Mouse (Mus musculus) CD4-positive, CD25-positive, alpha-beta regulatory T cell (primary cell): Measurements from ENCODE around the gene Lgsn. TPM values are rescaled to one million over a fixed set of nuclear protein-coding genes. Genes with fewer than 3 reads are reported as not detected.

Experiments used
- polyA plus RNA-seq: library from polyadenylated mRNA; unstranded; fragments of 100-300 nt; shearing (Covaris generic); gene quantifications from one replicate; pipeline ENCODE4 v1.2.1, GENCODE M21; 2017

Lgsn gene
- not detected for polyA plus RNA-seq

GRCm38 (mm10) chr1:31176101-31176500 lies at the start of gene Lgsn:
Gene Lgsn, plus strand, starts transcription at chr1:31176401.

GRCm38 (mm10) chr1:31222564-31222963 lies 46.4 kb downstream of the Lgsn start, which contains the start of the genes 4931428L18Rik and Pih1d3:
Gene 4931428L18Rik, minus strand, starts transcription at chr1:31222684.
Gene Pih1d3, plus strand, starts transcription at chr1:31222838.

Other genes starting within 250 kb of the Lgsn start
- gene AC153137.1, start 198.4 kb upstream of the Lgsn start, polyA plus RNA-seq, result not detected
- not detected for gene 4931428L18Rik, start 46.3 kb downstream of the Lgsn start, polyA plus RNA-seq
- gene Pih1d3, start 46.4 kb downstream of the Lgsn start, polyA plus RNA-seq, result not detected